Mouse (Mus musculus): ENCODE data around the gene Dbx1.

Dbx1 gene

GRCm38 (mm10) chr7:49632391-49632790, 4.3 kb downstream of the Dbx1 start:
- no peak for DNase-seq

GRCm38 (mm10) chr7:49631885-49632284, 4.8 kb downstream of the Dbx1 start:
- DNase-seq, result no peak

- DNase-seq, result no peak
Measured at GRCm38 (mm10) chr7:49620160-49620559, 16.5 kb downstream of the Dbx1 start.

- no peak for DNase-seq
Measured at GRCm38 (mm10) chr7:49617087-49617486, 19.6 kb downstream of the Dbx1 start.

- no peak for DNase-seq
Measured at GRCm38 (mm10) chr7:49616258-49616735, 20.4 kb downstream of the Dbx1 start.

GRCm38 (mm10) chr7:49604965-49605795, 31.5 kb downstream of the Dbx1 start:
- DNase-seq, result no peak

- DNase-seq, result no peak
Measured at GRCm38 (mm10) chr7:49604244-49604643, 32.4 kb downstream of the Dbx1 start.

- DNase-seq, result peak; percentile 75
Measured at GRCm38 (mm10) chr7:49601191-49601975, 35.3 kb downstream of the Dbx1 start.

GRCm38 (mm10) chr7:49599950-49600349, 36.7 kb downstream of the Dbx1 start:
- no peak for DNase-seq

GRCm38 (mm10) chr7:49598225-49598624, 38.4 kb downstream of the Dbx1 start:
- no peak for DNase-seq

GRCm38 (mm10) chr7:49597776-49598175, 38.9 kb downstream of the Dbx1 start:
- no peak for DNase-seq

- DNase-seq, result no peak
Measured at GRCm38 (mm10) chr7:49589635-49590034, 47.0 kb downstream of the Dbx1 start.

GRCm38 (mm10) chr7:49586530-49587120, 50.0 kb downstream of the Dbx1 start:
- DNase-seq, result no peak

- DNase-seq, result no peak
Measured at GRCm38 (mm10) chr7:49583176-49583575, 53.5 kb downstream of the Dbx1 start.

- no peak for DNase-seq
Measured at GRCm38 (mm10) chr7:49582551-49582950, 54.1 kb downstream of the Dbx1 start.

- DNase-seq, result no peak
Measured at GRCm38 (mm10) chr7:49581951-49582350, 54.7 kb downstream of the Dbx1 start.

Measured in right cerebral cortex, postnatal 25 days (tissue).